Mouse (Mus musculus) hindbrain, embryonic 15.5 days (tissue): ENCODE measurements at regions not wholly inside any gene's neighbourhood (a gene's known extent, or its start where the extent isn't known, plus 50 kb on each side); places are given as distances from the start of the nearest gene placed in this dataset.

Experiments used
- ATAC-seq: fragments of 200-750 bp; cut with Nextera tagmentation; 2 replicates; pipeline ENCODE4 v1.8.0; 2017; ENCODE audit warnings: low read depth, moderate number of reproducible peaks, moderate TSS enrichment; ENCODE audit not compliant: low FRiP score
- H3K27ac ChIP-seq: fragments of 300-500 bp; sonication (generic); replicated peaks from 2 replicates; pipeline ENCODE4 v1.5.1; 2015; ENCODE audit warnings: mild to moderate bottlenecking, inconsistent platforms
- H3K27me3 ChIP-seq: fragments of 300-500 bp; sonication (generic); 2 replicates; pipeline ENCODE4 v1.6.1; 2015; ENCODE audit warnings: control low read depth, inconsistent platforms
- H3K36me3 ChIP-seq: fragments of 300-500 bp; sonication (generic); 2 replicates; pipeline ENCODE4 v1.6.1; 2015; ENCODE audit warnings: control low read depth, inconsistent platforms
- H3K4me1 ChIP-seq: fragments of 300-500 bp; sonication (generic); replicated peaks from 2 replicates; pipeline ENCODE4 v1.6.1; 2015; ENCODE audit warnings: control low read depth, inconsistent platforms
- H3K4me2 ChIP-seq: fragments of 300-500 bp; sonication (generic); 2 replicates; pipeline ENCODE4 v1.6.1; 2015; ENCODE audit warnings: moderate library complexity, mild to moderate bottlenecking, inconsistent platforms
- H3K4me3 ChIP-seq: fragments of 300-500 bp; sonication (generic); 2 replicates; pipeline ENCODE4 v1.5.1; 2015; ENCODE audit warnings: mild to moderate bottlenecking, inconsistent platforms
- H3K9ac ChIP-seq: fragments of 300-500 bp; sonication (generic); 2 replicates; pipeline ENCODE4 v1.6.1; 2015; ENCODE audit warnings: inconsistent platforms
- H3K9me3 ChIP-seq: fragments of 300-500 bp; sonication (generic); 2 replicates; pipeline ENCODE4 v1.6.1; 2016; ENCODE audit warnings: control low read depth, inconsistent platforms
- WGBS: fragments of 180-500 bp; shearing (Covaris S2); methylation state at CpG from one replicate; pipeline ENCODE4 v1.1.7; 2015; 5-methylcytosine and 5-hydroxymethylcytosine counted together

- no peaks in the 10 kb centered on the region for H3K9me3 ChIP-seq
- 96% methylated on average over 7 of the region's 7 CpGs for WGBS
- no peak overlapping the region for H3K4me2 ChIP-seq
- no peaks in the 10 kb centered on the region for H3K4me1 ChIP-seq
- no peak overlapping the region for H3K27ac ChIP-seq
- no peaks in the 10 kb centered on the region for H3K36me3 ChIP-seq
- ATAC-seq: no peak
- no peak overlapping the region for H3K9ac ChIP-seq
- no peaks in the 10 kb centered on the region for H3K27me3 ChIP-seq
- H3K4me3 ChIP-seq: no peak overlapping the region
Measured at GRCm38 (mm10) chr13:110841949-110842348, 412.9 kb upstream of the Actbl2 start.

- no peak overlapping the region for H3K27ac ChIP-seq
- no peaks in the 10 kb centered on the region for H3K4me1 ChIP-seq
- no peak overlapping the region for H3K4me2 ChIP-seq
- H3K9me3 ChIP-seq: no peaks in the 10 kb centered on the region
- no peak overlapping the region for H3K9ac ChIP-seq
- H3K36me3 ChIP-seq: no peaks in the 10 kb centered on the region
- no peaks in the 10 kb centered on the region for H3K27me3 ChIP-seq
- no peak for ATAC-seq
- no peak overlapping the region for H3K4me3 ChIP-seq
- WGBS: 80% methylated on average over 2 of the region's 2 CpGs
Measured at GRCm38 (mm10) chr13:110845695-110846094, 409.1 kb upstream of the Actbl2 start.

- 73% methylated on average over 2 of the region's 2 CpGs for WGBS
- no peak overlapping the region for H3K4me2 ChIP-seq
- no peak overlapping the region for H3K27ac ChIP-seq
- no peak overlapping the region for H3K4me3 ChIP-seq
- H3K9ac ChIP-seq: no peak overlapping the region
- no peak for ATAC-seq
- H3K4me1 ChIP-seq: no peaks in the 10 kb centered on the region
- H3K27me3 ChIP-seq: no peaks in the 10 kb centered on the region
- H3K36me3 ChIP-seq: no peaks in the 10 kb centered on the region
- H3K9me3 ChIP-seq: no peaks in the 10 kb centered on the region
Measured at GRCm38 (mm10) chr13:110852996-110853727, 401.7 kb upstream of the Actbl2 start.

- no peaks in the 10 kb centered on the region for H3K4me1 ChIP-seq
- no peak overlapping the region for H3K4me3 ChIP-seq
- ATAC-seq: no peak
- no peaks in the 10 kb centered on the region for H3K9me3 ChIP-seq
- 41% methylated on average over 1 of the region's 1 CpGs for WGBS
- no peaks in the 10 kb centered on the region for H3K27me3 ChIP-seq
- no peak overlapping the region for H3K9ac ChIP-seq
- H3K27ac ChIP-seq: no peak overlapping the region
- no peak overlapping the region for H3K4me2 ChIP-seq
- H3K36me3 ChIP-seq: no peaks in the 10 kb centered on the region
Measured at GRCm38 (mm10) chr13:110854213-110854612, 400.6 kb upstream of the Actbl2 start.

- ATAC-seq: no peak
Measured at GRCm38 (mm10) chr13:110865902-110866512, 388.8 kb upstream of the Actbl2 start.

GRCm38 (mm10) chr13:110866713-110867112, 388.1 kb upstream of the Actbl2 start:
- Histone ChIP-seq H3K4me2 (no peak overlapping the region), H3K27me3 (no peaks in the 10 kb centered on the region), H3K9ac (no peak overlapping the region), H3K4me1 (no peaks in the 10 kb centered on the region), H3K27ac (no peak overlapping the region), H3K9me3 (no peaks in the 10 kb centered on the region), H3K4me3 (no peak overlapping the region), H3K36me3 (no peaks in the 10 kb centered on the region)
- ATAC-seq: no peak
- 61% methylated on average over 2 of the region's 2 CpGs for WGBS

More at GRCm38 (mm10) chr13:110865902-110866512, 388.8 kb upstream of the Actbl2 start:
- no peaks in the 10 kb centered on the region for H3K4me1 ChIP-seq
- no peak overlapping the region for H3K9ac ChIP-seq
- H3K4me3 ChIP-seq: no peak overlapping the region
- no peaks in the 10 kb centered on the region for H3K9me3 ChIP-seq
- no peak overlapping the region for H3K4me2 ChIP-seq
- H3K36me3 ChIP-seq: no peaks in the 10 kb centered on the region
- no peak overlapping the region for H3K27ac ChIP-seq
- WGBS: 72% methylated on average over 4 of the region's 4 CpGs
- H3K27me3 ChIP-seq: no peaks in the 10 kb centered on the region

GRCm38 (mm10) chr13:110871125-110871775, 383.6 kb upstream of the Actbl2 start:
- Histone ChIP-seq H3K4me2 (no peak overlapping the region), H3K27ac (no peak overlapping the region), H3K9ac (no peak overlapping the region), H3K36me3 (no peaks in the 10 kb centered on the region), H3K4me1 (no peaks in the 10 kb centered on the region), H3K27me3 (no peaks in the 10 kb centered on the region), H3K9me3 (no peaks in the 10 kb centered on the region), H3K4me3 (no peak overlapping the region)
- no peak for ATAC-seq
- WGBS: 11% methylated on average over 4 of the region's 4 CpGs

GRCm38 (mm10) chr13:110871776-110872135, 383.1 kb upstream of the Actbl2 start:
- WGBS: 13% methylated on average over 1 of the region's 1 CpGs
- no peak for ATAC-seq

GRCm38 (mm10) chr13:110881573-110881972, 373.2 kb upstream of the Actbl2 start:
- 76% methylated on average over 3 of the region's 3 CpGs for WGBS
- no peak for ATAC-seq

More at GRCm38 (mm10) chr13:110871776-110872135, 383.1 kb upstream of the Actbl2 start:
- H3K4me3 ChIP-seq: no peak overlapping the region
- H3K4me2 ChIP-seq: no peak overlapping the region
- H3K27ac ChIP-seq: no peak overlapping the region
- no peak overlapping the region for H3K9ac ChIP-seq
- H3K4me1 ChIP-seq: no peaks in the 10 kb centered on the region
- H3K9me3 ChIP-seq: no peaks in the 10 kb centered on the region
- H3K27me3 ChIP-seq: no peaks in the 10 kb centered on the region
- H3K36me3 ChIP-seq: no peaks in the 10 kb centered on the region

GRCm38 (mm10) chr13:110882173-110882572, 372.6 kb upstream of the Actbl2 start:
- Histone ChIP-seq H3K27me3 (no peaks in the 10 kb centered on the region), H3K9ac (no peak overlapping the region), H3K4me1 (no peaks in the 10 kb centered on the region), H3K9me3 (no peaks in the 10 kb centered on the region), H3K27ac (no peak overlapping the region), H3K36me3 (no peaks in the 10 kb centered on the region), H3K4me2 (no peak overlapping the region), H3K4me3 (no peak overlapping the region)
- WGBS: 73% methylated on average over 3 of the region's 3 CpGs
- ATAC-seq: no peak

More at GRCm38 (mm10) chr13:110881573-110881972, 373.2 kb upstream of the Actbl2 start:
- Histone ChIP-seq H3K9ac (no peak overlapping the region), H3K4me2 (no peak overlapping the region), H3K9me3 (no peaks in the 10 kb centered on the region), H3K27ac (no peak overlapping the region), H3K36me3 (no peaks in the 10 kb centered on the region), H3K4me3 (no peak overlapping the region), H3K4me1 (no peaks in the 10 kb centered on the region), H3K27me3 (no peaks in the 10 kb centered on the region)

- no peaks in the 10 kb centered on the region for H3K36me3 ChIP-seq
- H3K9ac ChIP-seq: no peak overlapping the region
- H3K4me3 ChIP-seq: no peak overlapping the region
- H3K27ac ChIP-seq: no peak overlapping the region
- 72% methylated on average over 10 of the region's 10 CpGs for WGBS
- no peaks in the 10 kb centered on the region for H3K9me3 ChIP-seq
- H3K4me2 ChIP-seq: no peak overlapping the region
- no peak for ATAC-seq
- no peaks in the 10 kb centered on the region for H3K27me3 ChIP-seq
- H3K4me1 ChIP-seq: no peaks in the 10 kb centered on the region
Measured at GRCm38 (mm10) chr13:110882661-110883172, 372.1 kb upstream of the Actbl2 start.

GRCm38 (mm10) chr13:110893909-110894308, 360.9 kb upstream of the Actbl2 start:
- Histone ChIP-seq H3K36me3 (no peaks in the 10 kb centered on the region), H3K9me3 (no peaks in the 10 kb centered on the region), H3K4me1 (no peaks in the 10 kb centered on the region), H3K27me3 (no peaks in the 10 kb centered on the region), H3K4me2 (no peak overlapping the region), H3K4me3 (no peak overlapping the region), H3K9ac (no peak overlapping the region), H3K27ac (no peak overlapping the region)
- no peak for ATAC-seq
- 76% methylated on average over 6 of the region's 6 CpGs for WGBS
